Mouse (Mus musculus) neural tube, embryonic 11.5 days (tissue): ENCODE measurements at regions not wholly inside any gene's neighbourhood (a gene's known extent, or its start where the extent isn't known, plus 50 kb on each side); places are given as distances from the start of the nearest gene placed in this dataset.

Experiments
- ATAC-seq: fragments of 200-750 bp; cut with Nextera tagmentation; 2 replicates; pipeline ENCODE4 v1.8.0; 2017; ENCODE audit warnings: moderate number of reproducible peaks, mild to moderate bottlenecking, moderate TSS enrichment, moderate library complexity; ENCODE audit not compliant: insufficient read depth, low FRiP score, low TSS enrichment
- DNase-seq: peaks from one replicate; pipeline ENCODE4 v3.0.0-alpha.2; 2015; ENCODE audit warnings: low spot score
- H3K27ac ChIP-seq: fragments of 300-500 bp; sonication (generic); 2 replicates; pipeline ENCODE4 v1.5.1; 2014; ENCODE audit warnings: low read depth, mild to moderate bottlenecking, low read length
- H3K27me3 ChIP-seq: fragments of 300-500 bp; sonication (generic); 2 replicates; pipeline ENCODE4 v1.6.1; 2014; ENCODE audit warnings: mild to moderate bottlenecking, low read length, mixed read lengths; ENCODE audit not compliant: control insufficient read depth, insufficient read depth
- H3K36me3 ChIP-seq: fragments of 300-500 bp; sonication (generic); 2 replicates; pipeline ENCODE4 v1.6.1; 2014; ENCODE audit warnings: mild to moderate bottlenecking, low read length, moderate library complexity, mixed read lengths; ENCODE audit not compliant: control insufficient read depth, insufficient read depth
- H3K4me1 ChIP-seq: fragments of 300-500 bp; sonication (generic); 2 replicates; pipeline ENCODE4 v1.6.1; 2014; ENCODE audit warnings: low read length, mixed read lengths; ENCODE audit not compliant: control insufficient read depth, insufficient read depth
- H3K4me2 ChIP-seq: fragments of 300-500 bp; sonication (generic); 2 replicates; pipeline ENCODE4 v1.6.1; 2014; ENCODE audit warnings: low read depth, mild to moderate bottlenecking, moderate library complexity
- H3K4me3 ChIP-seq: fragments of 300-500 bp; sonication (generic); 2 replicates; pipeline ENCODE4 v1.5.1; 2014; ENCODE audit warnings: low read depth, low read length
- H3K9ac ChIP-seq: fragments of 300-500 bp; sonication (generic); 2 replicates; pipeline ENCODE4 v1.6.1; 2014; ENCODE audit warnings: mild to moderate bottlenecking, low read length
- H3K9me3 ChIP-seq: fragments of 300-500 bp; sonication (generic); 2 replicates; pipeline ENCODE4 v1.6.1; 2016; ENCODE audit warnings: low read length; ENCODE audit not compliant: control insufficient read depth
- WGBS: fragments of 180-500 bp; shearing (Covaris S2); extraction: QIAGEN DNeasy Blood & Tissue Kit; methylation state at CpG from one replicate; pipeline ENCODE4 v1.1.7; 2014; 5-methylcytosine and 5-hydroxymethylcytosine counted together

GRCm38 (mm10) chr15:47386881-47387399 lies 6497.8 kb upstream of the Gm7489 start:
- Histone ChIP-seq H3K36me3 (no peaks in the 10 kb centered on the region), H3K9me3 (no peaks in the 10 kb centered on the region), H3K27me3 (no peaks in the 10 kb centered on the region), H3K27ac (no peak overlapping the region), H3K4me3 (no peak overlapping the region), H3K4me1 (no peaks in the 10 kb centered on the region), H3K9ac (no peak overlapping the region), H3K4me2 (no peak overlapping the region)
- 13% methylated on average over 2 of the region's 2 CpGs for WGBS
- DNase-seq (peak; percentile 11), ATAC-seq (peak; percentile 61; the same call in 1 of the 2 replicates)
